Mouse (Mus musculus): ENCODE measurements around the gene Lgr6. TPM values are rescaled to one million over a fixed set of nuclear protein-coding genes. Genes with fewer than 3 reads are reported as not detected.

Lgr6 gene
- polyA plus RNA-seq (2015; fragmentation: Nextera tagmentation; extraction: Ambion mirVana), result 0.76 and 0.77 TPM in 2 replicates

GRCm38 (mm10) chr1:135105124-135105523 lies at the start of gene Lgr6:
TSS of gene Lgr6 (minus strand) at chr1:135105276.
- peaks cover 62% of the 10 kb centered on the region for H3K27me3 ChIP-seq (ENCODE audit: insufficient read depth, low read length)
- peak within 1 kb of the TSS; percentile 46; the same call in 1 of the 2 replicates for H3K9ac ChIP-seq (replicated peaks; ENCODE audit: low read length)
- H3K4me2 ChIP-seq (replicated peaks; ENCODE audit: low read depth, low read length), result peak within 1 kb of the TSS; percentile 80
- 1% methylated on average over 34 of the region's 40 CpGs for WGBS
- H3K36me3 ChIP-seq (ENCODE audit: insufficient read depth, low read length), result no peaks in the 10 kb centered on the region
- no peak within 1 kb of the TSS for H3K27ac ChIP-seq (ENCODE audit: low read length)
- H3K4me1 ChIP-seq (ENCODE audit: insufficient read depth, low read length), result peaks cover 15% of the 10 kb centered on the region
- H3K4me3 ChIP-seq (ENCODE audit: low read length), result peak within 1 kb of the TSS; percentile 46
- no peaks in the 10 kb centered on the region for H3K9me3 ChIP-seq (ENCODE audit: low read length)
- ATAC-seq (ENCODE audit: low FRiP score, low TSS enrichment), result peak; percentile 29; the same call in 1 of the 2 replicates

- Histone ChIP-seq H3K27ac (ENCODE audit: low read length) (peak overlapping the region; percentile 37), H3K4me1 (ENCODE audit: insufficient read depth, low read length) (peaks cover 17% of the 10 kb centered on the region), H3K9ac (replicated peaks; ENCODE audit: low read length) (peak overlapping the region; percentile 64), H3K9me3 (ENCODE audit: low read length) (no peaks in the 10 kb centered on the region), H3K27me3 (ENCODE audit: insufficient read depth, low read length) (no peaks in the 10 kb centered on the region), H3K4me3 (ENCODE audit: low read length) (peak overlapping the region; percentile 33), H3K36me3 (ENCODE audit: insufficient read depth, low read length) (peaks cover 17% of the 10 kb centered on the region), H3K4me2 (replicated peaks; ENCODE audit: low read depth, low read length) (peak overlapping the region; percentile 56)
- ATAC-seq (ENCODE audit: low FRiP score, low TSS enrichment), result peak; percentile 64
- WGBS, result 2% methylated on average over 14 of the region's 14 CpGs
Measured at GRCm38 (mm10) chr1:135154411-135154959, 49.4 kb upstream of the Lgr6 start.

- 18% methylated on average over 8 of the region's 13 CpGs for WGBS
- peak overlapping the region; percentile 33 for H3K4me3 ChIP-seq (ENCODE audit: low read length)
- no peaks in the 10 kb centered on the region for H3K27me3 ChIP-seq (ENCODE audit: insufficient read depth, low read length)
- peaks cover 16% of the 10 kb centered on the region for H3K4me1 ChIP-seq (ENCODE audit: insufficient read depth, low read length)
- H3K4me2 ChIP-seq (replicated peaks; ENCODE audit: low read depth, low read length), result peak overlapping the region; percentile 56
- H3K9ac ChIP-seq (replicated peaks; ENCODE audit: low read length), result peak overlapping the region; percentile 64
- peak overlapping the region; percentile 37; the same call in 1 of the 2 replicates for H3K27ac ChIP-seq (ENCODE audit: low read length)
- no peak for ATAC-seq (ENCODE audit: low FRiP score, low TSS enrichment)
- H3K9me3 ChIP-seq (ENCODE audit: low read length), result no peaks in the 10 kb centered on the region
- H3K36me3 ChIP-seq (ENCODE audit: insufficient read depth, low read length), result peaks cover 17% of the 10 kb centered on the region
Measured at GRCm38 (mm10) chr1:135154011-135154410, 48.9 kb upstream of the Lgr6 start.

DNA sequence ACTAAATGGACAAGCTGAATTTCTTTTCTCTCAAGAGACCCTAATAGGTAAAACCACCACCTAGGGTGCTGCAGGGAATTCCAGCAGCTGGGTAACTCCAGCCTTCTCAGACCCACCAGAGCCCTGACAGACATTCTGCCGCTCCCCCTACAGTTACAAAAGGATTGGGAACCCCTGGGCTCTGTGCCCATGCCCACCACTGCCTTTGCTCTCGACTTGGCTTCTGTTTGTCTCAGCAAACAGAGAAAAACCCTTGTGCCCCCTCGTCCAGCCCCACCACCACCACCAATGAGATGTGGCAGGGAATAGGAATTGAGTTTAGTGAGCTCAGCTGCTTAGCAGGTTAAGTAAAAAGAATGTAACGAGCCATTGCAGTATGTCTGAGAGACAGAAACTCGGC lies 43.9 kb upstream of the Lgr6 start:
- no peak overlapping the region for H3K27ac ChIP-seq (ENCODE audit: low read length)
- WGBS, result 66% methylated on average over 5 of the region's 5 CpGs

GRCm38 (mm10) chr1:135148476-135148875 lies 43.4 kb upstream of the Lgr6 start:
- Histone ChIP-seq H3K4me1 (ENCODE audit: insufficient read depth, low read length) (peaks cover 12% of the 10 kb centered on the region), H3K4me2 (replicated peaks; ENCODE audit: low read depth, low read length) (peak overlapping the region; percentile 82), H3K9me3 (ENCODE audit: low read length) (no peaks in the 10 kb centered on the region), H3K4me3 (ENCODE audit: low read length) (peak overlapping the region; percentile 97), H3K9ac (replicated peaks; ENCODE audit: low read length) (no peak overlapping the region; the same call in 1 of the 2 replicates), H3K36me3 (ENCODE audit: insufficient read depth, low read length) (no peaks in the 10 kb centered on the region), H3K27me3 (ENCODE audit: insufficient read depth, low read length) (no peaks in the 10 kb centered on the region), H3K27ac (ENCODE audit: low read length) (no peak overlapping the region)
- WGBS, result 67% methylated on average over 4 of the region's 4 CpGs
- no peak for ATAC-seq (ENCODE audit: low FRiP score, low TSS enrichment)

More for the DNA sequence above, 43.9 kb upstream of the Lgr6 start:
- Histone ChIP-seq H3K9me3 (ENCODE audit: low read length) (no peaks in the 10 kb centered on the region), H3K9ac (replicated peaks; ENCODE audit: low read length) (no peak overlapping the region), H3K4me3 (ENCODE audit: low read length) (no peak overlapping the region), H3K27me3 (ENCODE audit: insufficient read depth, low read length) (no peaks in the 10 kb centered on the region), H3K4me1 (ENCODE audit: insufficient read depth, low read length) (peaks cover 15% of the 10 kb centered on the region), H3K36me3 (ENCODE audit: insufficient read depth, low read length) (no peaks in the 10 kb centered on the region), H3K4me2 (replicated peaks; ENCODE audit: low read depth, low read length) (no peak overlapping the region)
- no peak for ATAC-seq (ENCODE audit: low FRiP score, low TSS enrichment)

DNA sequence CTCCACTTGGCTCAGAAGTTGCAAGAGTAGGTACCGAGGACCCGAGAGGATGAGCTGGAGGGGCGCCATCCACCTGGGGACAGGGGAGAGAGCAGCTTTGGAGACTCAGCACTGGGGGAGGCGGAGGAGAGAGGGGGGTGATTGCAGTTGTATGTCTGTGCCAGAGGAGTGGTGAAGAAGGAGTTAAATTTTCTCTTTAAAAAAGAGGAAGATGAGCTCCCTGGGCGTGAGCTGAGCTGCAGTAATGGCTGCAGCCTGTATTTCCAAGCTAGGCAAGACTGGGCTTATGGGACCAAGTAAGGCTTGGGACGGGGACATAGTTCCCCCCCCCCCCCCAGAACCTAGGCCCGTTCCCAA lies 42.6 kb upstream of the Lgr6 start:
- 1% methylated on average over 6 of the region's 7 CpGs for WGBS
- Histone ChIP-seq H3K4me2 (replicated peaks; ENCODE audit: low read depth, low read length) (peak overlapping the region; percentile 82), H3K4me3 (ENCODE audit: low read length) (peak overlapping the region; percentile 97), H3K9me3 (ENCODE audit: low read length) (no peaks in the 10 kb centered on the region), H3K9ac (replicated peaks; ENCODE audit: low read length) (peak overlapping the region; percentile 96), H3K27ac (ENCODE audit: low read length) (peak overlapping the region; percentile 83), H3K27me3 (ENCODE audit: insufficient read depth, low read length) (no peaks in the 10 kb centered on the region), H3K36me3 (ENCODE audit: insufficient read depth, low read length) (no peaks in the 10 kb centered on the region), H3K4me1 (ENCODE audit: insufficient read depth, low read length) (peaks cover 12% of the 10 kb centered on the region)
- ATAC-seq (ENCODE audit: low FRiP score, low TSS enrichment), result peak; percentile 14

GRCm38 (mm10) chr1:135146946-135147701 lies 42.0 kb upstream of the Lgr6 start:
- under 1% methylated on average over 69 of the region's 69 CpGs for WGBS
- H3K9ac ChIP-seq (replicated peaks; ENCODE audit: low read length), result peak overlapping the region; percentile 96
- no peaks in the 10 kb centered on the region for H3K36me3 ChIP-seq (ENCODE audit: insufficient read depth, low read length)
- H3K4me2 ChIP-seq (replicated peaks; ENCODE audit: low read depth, low read length), result peak overlapping the region; percentile 82
- H3K27ac ChIP-seq (ENCODE audit: low read length), result peak overlapping the region; percentile 83
- ATAC-seq (ENCODE audit: low FRiP score, low TSS enrichment), result peak; percentile 81
- H3K4me3 ChIP-seq (ENCODE audit: low read length), result peak overlapping the region; percentile 97
- H3K9me3 ChIP-seq (ENCODE audit: low read length), result no peaks in the 10 kb centered on the region
- H3K4me1 ChIP-seq (ENCODE audit: insufficient read depth, low read length), result peaks cover 12% of the 10 kb centered on the region
- H3K27me3 ChIP-seq (ENCODE audit: insufficient read depth, low read length), result no peaks in the 10 kb centered on the region

DNA sequence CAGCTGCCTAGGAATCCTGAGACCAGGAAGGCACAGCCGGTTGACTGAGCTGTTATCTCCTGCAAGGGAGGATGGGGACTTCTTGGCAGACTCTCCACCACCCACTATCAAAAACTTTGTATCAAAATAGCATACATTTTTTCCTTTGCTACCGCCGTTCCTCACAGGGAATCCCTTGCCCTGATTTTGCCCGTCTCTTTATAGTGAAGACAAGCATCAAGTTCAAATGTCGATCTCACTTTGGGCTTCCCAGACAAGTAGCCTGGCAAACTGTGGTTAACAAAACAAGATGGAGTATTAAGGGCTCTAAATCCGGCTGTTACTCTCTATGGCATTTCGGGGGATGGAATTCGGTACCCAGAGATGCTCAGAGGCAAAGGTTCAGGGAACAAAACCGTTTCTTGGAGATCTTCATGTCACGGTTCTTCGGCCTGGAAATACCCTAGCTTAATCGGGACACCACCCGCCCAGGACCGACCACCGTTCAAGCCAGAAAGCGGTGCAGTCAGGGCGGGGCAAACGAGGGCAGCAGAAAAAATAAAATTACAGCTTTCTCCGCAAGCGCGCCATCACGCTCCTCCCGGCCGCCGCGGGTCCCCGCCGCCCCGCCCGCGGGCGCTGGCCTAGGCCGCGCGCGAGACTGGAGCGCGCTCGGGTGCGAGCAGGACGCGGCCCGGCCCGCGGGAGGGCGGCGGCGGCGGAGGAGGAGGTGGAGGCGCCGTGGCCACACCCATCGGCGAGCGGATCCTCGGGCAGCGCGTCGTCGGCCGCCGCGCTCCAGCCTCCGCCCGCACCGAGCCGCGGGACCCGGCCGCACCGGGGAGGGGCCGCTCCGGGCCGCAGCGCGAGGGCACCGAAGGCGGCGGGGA lies 41.2 kb upstream of the Lgr6 start, which contains the start of gene Arl8a:
Gene Arl8a, plus strand, starts transcription at position 748 of the 869 bp plus-strand sequence.
- Histone ChIP-seq H3K4me3 (ENCODE audit: low read length) (peak within 1 kb of the TSS; percentile 97), H3K27ac (ENCODE audit: low read length) (peak within 1 kb of the TSS; percentile 83), H3K4me2 (replicated peaks; ENCODE audit: low read depth, low read length) (peak within 1 kb of the TSS; percentile 82), H3K27me3 (ENCODE audit: insufficient read depth, low read length) (no peaks in the 10 kb centered on the region), H3K36me3 (ENCODE audit: insufficient read depth, low read length) (no peaks in the 10 kb centered on the region), H3K4me1 (ENCODE audit: insufficient read depth, low read length) (peaks cover 12% of the 10 kb centered on the region), H3K9ac (replicated peaks; ENCODE audit: low read length) (peak within 1 kb of the TSS; percentile 96), H3K9me3 (ENCODE audit: low read length) (no peaks in the 10 kb centered on the region)
- peak; percentile 81 for ATAC-seq (ENCODE audit: low FRiP score, low TSS enrichment)
- WGBS, result under 1% methylated on average over 53 of the region's 78 CpGs

GRCm38 (mm10) chr1:135143940-135144339 lies 38.9 kb upstream of the Lgr6 start:
- no peak for ATAC-seq (ENCODE audit: low FRiP score, low TSS enrichment)
- 90% methylated on average over 2 of the region's 2 CpGs for WGBS
- no peaks in the 10 kb centered on the region for H3K9me3 ChIP-seq (ENCODE audit: low read length)
- H3K4me3 ChIP-seq (ENCODE audit: low read length), result no peak overlapping the region
- H3K27me3 ChIP-seq (ENCODE audit: insufficient read depth, low read length), result no peaks in the 10 kb centered on the region
- H3K27ac ChIP-seq (ENCODE audit: low read length), result no peak overlapping the region
- H3K36me3 ChIP-seq (ENCODE audit: insufficient read depth, low read length), result no peaks in the 10 kb centered on the region
- no peak overlapping the region for H3K9ac ChIP-seq (replicated peaks; ENCODE audit: low read length)
- H3K4me2 ChIP-seq (replicated peaks; ENCODE audit: low read depth, low read length), result no peak overlapping the region
- H3K4me1 ChIP-seq (ENCODE audit: insufficient read depth, low read length), result peaks cover 10% of the 10 kb centered on the region
